Mouse (Mus musculus): ENCODE results near the gene Ap2s1.

Gene Ap2s1

DNA sequence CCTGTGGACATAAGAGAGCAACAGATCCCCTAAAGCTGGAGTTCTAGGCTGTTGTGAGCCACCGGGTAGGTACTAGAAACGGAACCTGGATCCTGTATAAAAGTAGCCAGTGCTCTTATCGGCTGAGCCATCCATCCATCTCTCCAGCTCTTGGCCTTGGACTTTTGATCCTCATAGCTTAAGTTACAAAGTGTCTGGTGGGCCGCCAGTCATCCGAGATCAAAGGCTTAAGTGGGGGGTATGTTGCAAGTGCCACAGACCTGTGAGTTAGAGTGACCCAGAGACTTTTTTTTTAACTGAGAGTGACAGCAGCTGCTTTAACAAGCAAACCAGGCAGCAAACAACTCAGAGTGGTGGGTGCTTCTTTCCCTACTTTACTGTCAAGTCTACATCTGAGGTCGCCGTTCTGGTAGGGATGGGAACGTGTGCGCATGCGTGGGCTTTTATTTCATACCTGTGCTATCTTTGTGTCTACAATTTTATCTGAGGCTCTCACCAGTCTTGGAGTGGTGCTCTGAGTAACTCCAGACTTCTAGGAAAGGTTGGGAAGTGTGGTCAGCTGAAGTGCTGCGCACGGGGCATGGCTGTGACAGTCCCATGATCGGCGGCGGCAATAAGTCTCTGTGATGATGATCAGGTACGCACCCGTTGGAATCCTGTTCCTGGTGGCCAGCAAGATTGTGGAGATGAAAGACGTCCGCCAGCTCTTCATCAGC, 55.0 kb downstream of the Ap2s1 start:
- no peak for DNase-seq (ENCODE audit: low spot score in 2 of 2)

DNA sequence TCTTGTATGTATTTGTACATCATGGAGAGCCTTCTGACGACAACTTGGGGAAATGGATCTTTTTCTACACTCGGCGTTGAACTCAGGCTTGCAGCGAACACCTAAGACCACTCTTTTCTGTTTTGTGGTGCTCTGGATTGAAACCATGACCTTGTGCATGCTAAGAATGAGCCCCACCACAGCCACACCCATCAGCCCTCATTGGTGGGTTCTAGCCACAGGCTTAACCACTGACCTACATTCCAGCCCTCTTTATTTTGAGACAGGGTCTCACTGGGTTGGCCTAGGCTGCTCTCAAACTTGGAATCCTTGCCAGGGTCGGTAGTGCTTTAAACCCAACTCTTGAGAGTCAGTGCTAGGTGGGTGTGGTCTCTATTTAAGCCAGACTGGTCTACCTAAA, 56.7 kb downstream of the Ap2s1 start:
- no peak for DNase-seq (ENCODE audit: low spot score in 2 of 2)
